Mouse (Mus musculus): ENCODE results near the gene E130311K13Rik.

E130311K13Rik gene

GRCm38 (mm10) chr3:63893677-63894076, 35.6 kb downstream of the E130311K13Rik start:
- DNase-seq = peak; percentile 3 to 45

GRCm38 (mm10) chr3:63892154-63892553, 37.1 kb downstream of the E130311K13Rik start:
- DNase-seq = no peak

GRCm38 (mm10) chr3:63881065-63881464, 48.2 kb downstream of the E130311K13Rik start:
- no peak for DNase-seq

- no peak for DNase-seq
Observed at GRCm38 (mm10) chr3:63878995-63879666, 50.1 kb downstream of the E130311K13Rik start.

- no peak for DNase-seq
Observed at GRCm38 (mm10) chr3:63872818-63873217, 56.5 kb downstream of the E130311K13Rik start.

GRCm38 (mm10) chr3:63871249-63871648, 58.0 kb downstream of the E130311K13Rik start:
- peak in 1 of 2 experiments; percentile 7 for DNase-seq

- no peak for DNase-seq
Observed at GRCm38 (mm10) chr3:63868285-63868684, 61.0 kb downstream of the E130311K13Rik start.

- no peak for DNase-seq
Observed at GRCm38 (mm10) chr3:63865069-63865468, 64.2 kb downstream of the E130311K13Rik start.

All from lung, adult 18-20 months (tissue).